Mouse (Mus musculus): ENCODE measurements around the gene Traf7.

DNA sequence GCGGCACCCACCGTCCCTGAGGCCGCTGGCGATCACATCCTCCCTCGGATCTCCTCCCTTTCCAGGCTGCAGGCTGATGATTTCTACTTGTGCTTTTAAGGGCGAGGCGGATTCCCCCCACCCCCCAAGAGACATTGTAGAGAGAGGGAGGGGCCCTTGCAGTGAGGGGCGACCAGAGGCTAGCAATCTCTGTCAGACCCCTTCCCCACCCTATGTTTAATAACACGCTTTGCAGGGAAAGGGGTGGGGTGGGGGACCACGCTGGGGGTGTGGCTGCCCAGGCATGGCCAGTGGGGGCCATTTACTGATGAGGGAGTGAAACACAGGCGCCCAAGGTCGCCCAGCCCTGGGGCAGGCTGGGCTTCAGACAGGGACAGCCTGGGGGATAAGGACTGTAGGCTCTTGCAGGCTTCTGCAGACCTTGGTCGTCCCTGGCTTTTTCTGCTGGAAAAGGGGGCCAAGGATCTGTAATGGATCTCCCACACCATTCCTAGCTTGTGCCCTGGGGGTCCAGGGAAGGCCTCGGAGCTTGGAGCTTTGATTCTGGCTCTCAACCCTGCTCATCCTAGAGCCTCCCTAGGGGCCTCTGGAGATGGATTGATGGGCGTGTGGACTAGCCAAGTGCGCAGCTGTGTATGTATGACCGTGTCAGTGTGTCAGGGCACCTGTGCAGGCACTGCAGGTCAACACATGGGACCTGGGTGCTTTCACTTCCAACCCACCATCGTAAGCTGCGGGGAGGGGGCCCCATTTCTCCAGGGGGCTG lies 38.3 kb downstream of the Traf7 start:
- TF ChIP-seq CTCF (IDR thresholded peaks at IDR 0.05; ENCODE audit: extremely low read depth, insufficient read length, insufficient replicate concordance, low read depth, low read length) (no peak), POLR2A (IDR thresholded peaks at IDR 0.05; ENCODE audit: low read depth, low read length) (no peak)
